Mouse (Mus musculus): Measurements from ENCODE around the gene Tha1.

DNA sequence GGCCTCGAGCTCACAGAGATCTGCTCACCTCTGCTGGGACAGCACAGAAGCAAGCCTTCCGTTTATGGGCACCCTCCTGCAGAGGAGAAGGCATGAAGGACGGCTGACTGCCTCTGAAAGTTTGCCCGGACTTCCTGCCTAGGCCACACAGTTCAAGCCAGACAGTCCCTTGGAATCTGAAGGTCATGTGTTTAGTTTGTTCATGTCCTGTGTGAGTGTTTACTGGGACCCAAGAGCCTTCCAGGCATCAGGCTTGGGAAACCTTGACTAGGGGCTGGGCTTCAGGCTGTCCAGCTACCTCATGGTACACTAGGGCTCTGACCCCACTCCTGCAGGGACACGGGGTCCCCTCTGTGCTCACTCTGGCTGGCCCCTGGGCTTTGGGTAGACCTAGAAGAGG is 12.7 kb upstream of the Tha1 start:
- TF ChIP-seq CTCF (IDR thresholded peaks at IDR 0.05; ENCODE audit: low read depth): no peak
- no peak for TF ChIP-seq EP300 (IDR thresholded peaks at IDR 0.05; ENCODE audit: low read depth)

Measured in liver, postnatal 0 days (tissue).